Mouse (Mus musculus) heart, embryonic 16.5 days (tissue): ENCODE measurements around the gene Cdkl2. TPM values are rescaled to one million over a fixed set of nuclear protein-coding genes. Genes with fewer than 3 reads are reported as not detected.

Source experiments
- ATAC-seq: fragments of 200-750 bp; cut with Nextera tagmentation; replicated peaks from 2 replicates; pipeline ENCODE4 v1.8.0; 2017; ENCODE audit warnings: moderate number of reproducible peaks; ENCODE audit not compliant: insufficient read depth, low FRiP score; ENCODE audit errors: extremely low read depth
- H3K27ac ChIP-seq: fragments of 300-500 bp; sonication (generic); 2 replicates; pipeline ENCODE4 v1.5.1; 2014; ENCODE audit warnings: mild to moderate bottlenecking, low read length, control low read depth, moderate library complexity
- H3K27me3 ChIP-seq: fragments of 300-500 bp; sonication (generic); 2 replicates; pipeline ENCODE4 v1.6.1; 2014; ENCODE audit warnings: low read length, mixed read lengths; ENCODE audit not compliant: control insufficient read depth, insufficient read depth
- H3K36me3 ChIP-seq: fragments of 300-500 bp; sonication (generic); 2 replicates; pipeline ENCODE4 v1.6.1; 2014; ENCODE audit not compliant: control insufficient read depth, insufficient read depth
- H3K4me1 ChIP-seq: fragments of 300-500 bp; sonication (generic); 2 replicates; pipeline ENCODE4 v1.6.1; 2014; ENCODE audit warnings: low read length, mixed read lengths; ENCODE audit not compliant: control insufficient read depth, insufficient read depth
- H3K4me2 ChIP-seq: fragments of 300-500 bp; sonication (generic); 2 replicates; pipeline ENCODE4 v1.6.1; 2014; ENCODE audit warnings: low read depth, mild to moderate bottlenecking, control low read depth, low read length
- H3K4me3 ChIP-seq: fragments of 300-500 bp; sonication (generic); 2 replicates; pipeline ENCODE4 v1.5.1; 2014; ENCODE audit warnings: mild to moderate bottlenecking, control low read depth, low read length
- H3K9ac ChIP-seq: fragments of 300-500 bp; sonication (generic); 2 replicates; pipeline ENCODE4 v1.6.1; 2014; ENCODE audit warnings: low read length, control low read depth
- H3K9me3 ChIP-seq: fragments of 300-500 bp; sonication (generic); replicated peaks from 2 replicates; pipeline ENCODE4 v1.6.1; 2016; ENCODE audit warnings: low read length; ENCODE audit not compliant: control insufficient read depth
- WGBS: fragments of 180-500 bp; shearing (Covaris S2); extraction: QIAGEN DNeasy Blood & Tissue Kit; methylation state at CpG from one replicate; pipeline ENCODE4 v1.1.7; 2014; 5-methylcytosine and 5-hydroxymethylcytosine counted together
- polyA plus RNA-seq: library from polyadenylated mRNA; unstranded; fragments of >200 nt; fragmentation: Nextera tagmentation; extraction: Ambion mirVana; gene quantifications from 2 replicates; pipeline ENCODE4 v1.2.1, GENCODE M21; 2015

Gene Cdkl2
- polyA plus RNA-seq, 1 experiment from 2014 or later = 1.2 TPM

GRCm38 (mm10) chr5:91985721-91986120, 58.0 kb downstream of the Cdkl2 start:
- Histone ChIP-seq H3K4me3 (no peak overlapping the region), H3K27me3 (no peaks in the 10 kb centered on the region), H3K36me3 (no peaks in the 10 kb centered on the region), H3K9ac (no peak overlapping the region), H3K4me2 (no peak overlapping the region), H3K9me3 (no peaks in the 10 kb centered on the region), H3K27ac (no peak overlapping the region), H3K4me1 (no peaks in the 10 kb centered on the region)
- ATAC-seq = no peak
- WGBS = 68% methylated on average over 2 of the region's 2 CpGs

- no peak overlapping the region for H3K4me3 ChIP-seq
- H3K9ac ChIP-seq = no peak overlapping the region
- H3K4me1 ChIP-seq = no peaks in the 10 kb centered on the region
- no peak for ATAC-seq
- H3K4me2 ChIP-seq = no peak overlapping the region
- no peaks in the 10 kb centered on the region for H3K27me3 ChIP-seq
- H3K9me3 ChIP-seq = no peaks in the 10 kb centered on the region
- H3K27ac ChIP-seq = no peak overlapping the region
- 60% methylated on average over 2 of the region's 2 CpGs for WGBS
- no peaks in the 10 kb centered on the region for H3K36me3 ChIP-seq
These were observed 60.2 kb downstream of the Cdkl2 start for GRCm38 (mm10) chr5:91983490-91983889.

- Histone ChIP-seq H3K4me2 (no peak overlapping the region), H3K36me3 (no peaks in the 10 kb centered on the region), H3K9ac (no peak overlapping the region), H3K9me3 (no peaks in the 10 kb centered on the region), H3K4me1 (no peaks in the 10 kb centered on the region), H3K27me3 (no peaks in the 10 kb centered on the region), H3K27ac (no peak overlapping the region), H3K4me3 (no peak overlapping the region)
- WGBS = 90% methylated on average over 11 of the region's 11 CpGs
- ATAC-seq = no peak
These were observed 62.4 kb downstream of the Cdkl2 start for GRCm38 (mm10) chr5:91981176-91981840.

GRCm38 (mm10) chr5:91977397-91977770, 66.3 kb downstream of the Cdkl2 start:
- H3K9me3 ChIP-seq = no peaks in the 10 kb centered on the region
- no peaks in the 10 kb centered on the region for H3K36me3 ChIP-seq
- H3K4me1 ChIP-seq = no peaks in the 10 kb centered on the region
- no peaks in the 10 kb centered on the region for H3K27me3 ChIP-seq
- no peak for ATAC-seq
- no peak overlapping the region for H3K27ac ChIP-seq
- H3K9ac ChIP-seq = no peak overlapping the region
- no peak overlapping the region for H3K4me3 ChIP-seq
- no peak overlapping the region for H3K4me2 ChIP-seq
- 79% methylated on average over 2 of the region's 2 CpGs for WGBS

GRCm38 (mm10) chr5:91976566-91977396, 66.9 kb downstream of the Cdkl2 start:
- H3K4me2 ChIP-seq = no peak overlapping the region
- ATAC-seq = no peak
- no peak overlapping the region for H3K9ac ChIP-seq
- WGBS = 69% methylated on average over 10 of the region's 10 CpGs
- H3K9me3 ChIP-seq = no peaks in the 10 kb centered on the region
- H3K4me1 ChIP-seq = no peaks in the 10 kb centered on the region
- no peaks in the 10 kb centered on the region for H3K27me3 ChIP-seq
- no peak overlapping the region for H3K4me3 ChIP-seq
- no peaks in the 10 kb centered on the region for H3K36me3 ChIP-seq
- no peak overlapping the region for H3K27ac ChIP-seq

GRCm38 (mm10) chr5:91975758-91976157, 67.9 kb downstream of the Cdkl2 start:
- H3K36me3 ChIP-seq = no peaks in the 10 kb centered on the region
- no peak overlapping the region for H3K27ac ChIP-seq
- no peak for ATAC-seq
- H3K4me2 ChIP-seq = no peak overlapping the region
- H3K27me3 ChIP-seq = no peaks in the 10 kb centered on the region
- H3K9ac ChIP-seq = no peak overlapping the region
- no peaks in the 10 kb centered on the region for H3K9me3 ChIP-seq
- no peak overlapping the region for H3K4me3 ChIP-seq
- WGBS = 85% methylated on average over 9 of the region's 9 CpGs
- no peaks in the 10 kb centered on the region for H3K4me1 ChIP-seq

- no peaks in the 10 kb centered on the region for H3K9me3 ChIP-seq
- H3K9ac ChIP-seq = no peak overlapping the region
- no peak overlapping the region for H3K4me2 ChIP-seq
- WGBS = 80% methylated on average over 7 of the region's 7 CpGs
- no peak overlapping the region for H3K27ac ChIP-seq
- H3K36me3 ChIP-seq = peaks cover 7% of the 10 kb centered on the region; the same call in 1 of the 2 replicates
- no peak overlapping the region for H3K4me3 ChIP-seq
- H3K27me3 ChIP-seq = no peaks in the 10 kb centered on the region
- no peaks in the 10 kb centered on the region for H3K4me1 ChIP-seq
- no peak for ATAC-seq
These were observed 69.7 kb downstream of the Cdkl2 start for GRCm38 (mm10) chr5:91974002-91974401.

- Histone ChIP-seq H3K36me3 (peaks cover 11% of the 10 kb centered on the region), H3K9me3 (no peaks in the 10 kb centered on the region), H3K27ac (no peak overlapping the region), H3K27me3 (no peaks in the 10 kb centered on the region), H3K4me1 (no peaks in the 10 kb centered on the region), H3K4me3 (no peak overlapping the region), H3K9ac (no peak overlapping the region), H3K4me2 (no peak overlapping the region)
- WGBS = 67% methylated on average over 3 of the region's 3 CpGs
- no peak for ATAC-seq
These were observed 71.6 kb downstream of the Cdkl2 start for GRCm38 (mm10) chr5:91972046-91972445.
